Mouse (Mus musculus) liver, embryonic 14.5 days (tissue): ENCODE data around the gene 2310057N15Rik. TPM values are rescaled to one million over a fixed set of nuclear protein-coding genes. Genes with fewer than 3 reads are reported as not detected.

Source experiments
- ATAC-seq: fragments of 200-750 bp; cut with Nextera tagmentation; 2 replicates; pipeline ENCODE4 v1.8.0; 2017; ENCODE audit warnings: moderate number of reproducible peaks, mild to moderate bottlenecking, moderate library complexity; ENCODE audit not compliant: insufficient read depth
- DNase-seq, 3 experiments: peaks; one replicate each; pipeline ENCODE4 v3.0.0-alpha.2; 2012 to 2013; ENCODE audit warnings: low read depth in 3 of 3, low spot score in 3 of 3
- H3K27ac ChIP-seq: fragments of 300-500 bp; sonication (generic); 2 replicates; pipeline ENCODE4 v1.5.1; 2014; ENCODE audit warnings: moderate library complexity, mild to moderate bottlenecking, control low read depth, inconsistent platforms
- H3K27me3 ChIP-seq: fragments of 300-500 bp; sonication (generic); 2 replicates; pipeline ENCODE4 v1.6.1; 2014; ENCODE audit warnings: mild to moderate bottlenecking, low read length, moderate library complexity; ENCODE audit not compliant: control insufficient read depth, insufficient read depth
- H3K36me3 ChIP-seq: fragments of 300-500 bp; sonication (generic); replicated peaks from 2 replicates; pipeline ENCODE4 v1.6.1; 2014; ENCODE audit warnings: low read depth; ENCODE audit not compliant: control insufficient read depth, insufficient read depth
- H3K4me1 ChIP-seq, 2 experiments: fragments of 200-500 bp in 1 of 2; fragments of 300-500 bp in 1 of 2; sonication (generic) in 1 of 2; replicated peaks; 2 replicates each; pipeline ENCODE4 v1.6.1; 2012 to 2014; ENCODE audit warnings: antibody characterized with exemption in 1 of 2, inconsistent platforms in 1 of 2, low read length in 1 of 2; ENCODE audit not compliant: control insufficient read depth in 2 of 2, insufficient read depth in 2 of 2
- H3K4me2 ChIP-seq: fragments of 300-500 bp; sonication (generic); 2 replicates; pipeline ENCODE4 v1.6.1; 2014; ENCODE audit warnings: low read depth, mild to moderate bottlenecking, control low read depth, moderate library complexity
- H3K4me3 ChIP-seq, 2 experiments: fragments of 200-500 bp in 1 of 2; fragments of 300-500 bp in 1 of 2; sonication (generic) in 1 of 2; 2 replicates each; pipeline ENCODE4 v1.5.1; 2012 to 2014; ENCODE audit warnings: low read depth in 2 of 2, low read length in 2 of 2, mild to moderate bottlenecking in 2 of 2, control low read depth in 1 of 2, inconsistent platforms in 1 of 2, moderate library complexity in 1 of 2; ENCODE audit not compliant: insufficient read depth in 1 of 2
- H3K9ac ChIP-seq: fragments of 300-500 bp; sonication (generic); replicated peaks from 2 replicates; pipeline ENCODE4 v1.6.1; 2014; ENCODE audit warnings: mild to moderate bottlenecking, control low read depth, moderate library complexity
- H3K9me3 ChIP-seq: fragments of 300-500 bp; sonication (generic); 2 replicates; pipeline ENCODE4 v1.6.1; 2016; ENCODE audit warnings: low read length, mixed read lengths; ENCODE audit not compliant: control insufficient read depth
- CTCF ChIP-seq: IDR thresholded peaks from 2 replicates; pipeline ENCODE4 v1.5.1; 2016; ENCODE audit warnings: antibody characterized with exemption, low read depth, control low read depth
- EP300 ChIP-seq: IDR thresholded peaks from 2 replicates; pipeline ENCODE4 v1.6.1; 2016; ENCODE audit warnings: antibody characterized with exemption, low read depth
- WGBS: fragments of 180-500 bp; shearing (Covaris S2); extraction: QIAGEN DNeasy Blood & Tissue Kit; methylation state at CpG from one replicate; pipeline ENCODE4 v1.1.7; 2014; ENCODE audit not compliant: insufficient replicate concordance; 5-methylcytosine and 5-hydroxymethylcytosine counted together
- polyA plus RNA-seq, 2 experiments: library from polyadenylated mRNA; depleted of rRNA in 1 of 2; stranded (reverse) in 1 of 2; unstranded in 1 of 2; fragments of >200 nt; fragmentation: Nextera tagmentation in 1 of 2; extraction: Ambion mirVana in 1 of 2; gene quantifications; 2 replicates each; pipeline versions ENCODE4 v1.2.1 to v1.2.3; 2012 to 2014

Gene 2310057N15Rik
- polyA plus RNA-seq (2012; rRNA removed) (not detected in 2 replicates), polyA plus RNA-seq (2014; fragmentation: Nextera tagmentation; extraction: Ambion mirVana) (not detected in 2 replicates)

- H3K9me3 ChIP-seq: no peaks in the 10 kb centered on the region
- H3K27ac ChIP-seq: no peak within 1 kb of the TSS
- H3K4me3 ChIP-seq: no peak within 1 kb of the TSS
- H3K27me3 ChIP-seq: no peaks in the 10 kb centered on the region
- no peak within 1 kb of the TSS for H3K9ac ChIP-seq
- H3K36me3 ChIP-seq: no peaks in the 10 kb centered on the region
- no peak for ATAC-seq
- H3K4me1 ChIP-seq: no peaks in the 10 kb centered on the region
- H3K4me2 ChIP-seq: no peak within 1 kb of the TSS
- WGBS: 40% methylated on average over 2 of the region's 2 CpGs
- TF ChIP-seq CTCF (no peak), EP300 (no peak)
- no peak for DNase-seq
Measured at GRCm38 (mm10) chr16:88774106-88774505, at the start of gene 2310057N15Rik. Gene 2310057N15Rik, minus strand, starts transcription at chr16:88774206.

GRCm38 (mm10) chr16:88823736-88824135 lies 49.7 kb upstream of the 2310057N15Rik start:
- H3K27ac ChIP-seq: no peak overlapping the region
- H3K27me3 ChIP-seq: no peaks in the 10 kb centered on the region
- TF ChIP-seq EP300: no peak
- peak; percentile 28; the same call in 1 of the 2 replicates for TF ChIP-seq CTCF
- no peak overlapping the region for H3K4me2 ChIP-seq
- no peak overlapping the region for H3K9ac ChIP-seq
- no peaks in the 10 kb centered on the region for H3K4me1 ChIP-seq
- no peak for DNase-seq
- no peak overlapping the region for H3K4me3 ChIP-seq
- WGBS: 58% methylated on average over 3 of the region's 3 CpGs
- H3K36me3 ChIP-seq: no peaks in the 10 kb centered on the region
- H3K9me3 ChIP-seq: no peaks in the 10 kb centered on the region
- no peak for ATAC-seq

DNA sequence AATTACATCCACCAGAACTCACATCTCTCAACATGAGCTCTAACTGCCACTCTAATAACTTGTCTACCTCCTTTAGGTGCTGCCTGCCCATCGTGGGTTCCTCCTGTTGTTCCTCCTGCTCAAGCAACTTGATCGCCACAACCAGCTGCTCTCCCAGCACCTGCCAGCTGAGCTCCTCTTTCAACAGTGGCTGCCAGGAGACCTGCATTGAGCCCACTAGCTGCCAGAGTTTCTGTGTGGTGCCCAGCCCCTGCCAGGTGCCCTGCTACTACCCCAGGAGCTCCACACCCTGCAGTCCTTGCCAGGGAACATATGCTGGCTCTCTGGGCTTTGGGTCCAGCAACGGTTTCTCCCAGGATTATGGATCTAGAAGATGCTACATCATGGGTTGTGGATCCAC lies 46.1 kb upstream of the 2310057N15Rik start, which contains the start of gene Krtap15:
Gene Krtap15 (plus strand): TSS at position 150 of the 400 bp plus-strand sequence.
- 64% methylated on average over 3 of the region's 3 CpGs for WGBS

DNA sequence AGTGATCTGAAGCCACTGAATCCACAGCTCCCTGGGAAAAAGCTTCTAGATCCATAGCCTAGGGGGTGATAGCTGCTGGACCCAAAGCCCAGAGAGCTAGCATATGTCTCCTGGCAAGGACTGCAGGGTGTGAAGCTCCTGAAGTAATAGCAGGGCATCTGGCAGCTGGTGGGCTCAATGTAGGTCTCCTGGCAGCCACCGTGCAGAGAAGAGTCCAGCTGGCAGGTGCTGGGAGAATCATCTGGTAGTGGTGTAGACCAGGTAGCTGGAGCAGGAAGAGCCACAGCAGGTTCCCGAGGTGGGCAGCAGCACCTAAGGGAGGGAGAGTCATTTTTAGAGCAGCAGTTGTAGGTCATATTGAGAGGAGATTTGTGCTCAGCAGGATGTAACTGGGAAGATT lies 37.8 kb upstream of the 2310057N15Rik start, which contains the start of gene Gm20741:
Gene Gm20741 (minus strand): TSS at position 394 of the 400 bp plus-strand sequence.
- ATAC-seq: no peak

More for the DNA sequence above, 46.1 kb upstream of the 2310057N15Rik start, which contains the start of gene Krtap15:
- Histone ChIP-seq H3K9ac (no peak within 1 kb of the TSS), H3K27ac (no peak within 1 kb of the TSS), H3K4me2 (no peak within 1 kb of the TSS), H3K4me3 (no peak within 1 kb of the TSS), H3K27me3 (no peaks in the 10 kb centered on the region), H3K9me3 (no peaks in the 10 kb centered on the region), H3K36me3 (no peaks in the 10 kb centered on the region), H3K4me1 (no peaks in the 10 kb centered on the region)
- no peak for ATAC-seq
- TF ChIP-seq CTCF (no peak), EP300 (no peak)
- DNase-seq: no peak

GRCm38 (mm10) chr16:88786786-88787185 lies 12.8 kb upstream of the 2310057N15Rik start:
- TF ChIP-seq EP300 (no peak), CTCF (no peak)
- ATAC-seq (no peak), DNase-seq (no peak)
- no peak overlapping the region for H3K9ac ChIP-seq
- H3K4me1 ChIP-seq: no peaks in the 10 kb centered on the region
- H3K36me3 ChIP-seq: no peaks in the 10 kb centered on the region
- no peak overlapping the region for H3K27ac ChIP-seq
- no peak overlapping the region for H3K4me3 ChIP-seq
- H3K9me3 ChIP-seq: no peaks in the 10 kb centered on the region
- WGBS: 55% methylated on average over 2 of the region's 2 CpGs
- H3K27me3 ChIP-seq: no peaks in the 10 kb centered on the region
- no peak overlapping the region for H3K4me2 ChIP-seq

More for the DNA sequence above, 37.8 kb upstream of the 2310057N15Rik start, which contains the start of gene Gm20741:
- Histone ChIP-seq H3K27ac (no peak within 1 kb of the TSS), H3K9me3 (no peaks in the 10 kb centered on the region), H3K4me2 (no peak within 1 kb of the TSS), H3K4me1 (no peaks in the 10 kb centered on the region), H3K36me3 (no peaks in the 10 kb centered on the region), H3K27me3 (no peaks in the 10 kb centered on the region), H3K9ac (no peak within 1 kb of the TSS), H3K4me3 (no peak within 1 kb of the TSS)
- TF ChIP-seq CTCF (no peak), EP300 (no peak)
- no peak for DNase-seq
- 47% methylated on average over 2 of the region's 2 CpGs for WGBS
